22 mouse cellular contexts compared by ENCODE assay signal in the genomic region with DNA sequence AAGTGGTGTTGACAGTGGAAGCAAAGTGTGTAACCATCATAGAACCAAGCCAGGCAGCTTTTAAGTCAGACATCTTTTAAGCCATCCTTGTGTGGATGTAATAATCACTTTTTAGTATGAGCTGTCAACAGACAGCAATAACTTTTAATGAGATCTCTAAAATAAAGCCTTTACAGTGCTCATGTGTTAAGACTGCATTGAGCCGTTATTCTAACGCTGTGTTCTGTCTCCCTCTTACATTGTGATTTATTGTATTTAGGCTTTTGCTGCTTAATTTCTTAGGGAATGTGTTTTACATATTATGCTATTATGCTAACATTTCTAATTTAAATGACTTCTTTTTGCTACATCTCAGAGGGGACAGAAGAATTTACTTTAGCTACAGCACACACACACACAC.
"Had no signal": no experiment of that assay in that cellular context is flagged by ENCODE, and none has a peak within 500 bp of the region (broad histone marks: within the 10 kb centered on the region; RNA-seq: fewer than 3 reads in every experiment).

No protein-coding gene starts in this region.

- DNase-seq: forebrain, postnatal 0 days; gastrocnemius, postnatal 14 days; gastrocnemius, postnatal 36 days; heart, adult 2 months; heart, postnatal 14 days; heart, postnatal 36 days; kidney, adult 11 months; kidney, adult 2 months; kidney, postnatal 10 days; kidney, postnatal 25 days; kidney, postnatal 4 days; liver had no signal

- H3K9me3 ChIP-seq: heart, embryonic 13.5 days; heart, embryonic 15.5 days; hindbrain, embryonic 13.5 days; hindbrain, embryonic 15.5 days had no signal

- ATAC-seq: forebrain, postnatal 0 days; hindbrain, postnatal 0 days; intestine, embryonic 16.5 days had no signal

- H3K9ac ChIP-seq: forebrain, postnatal 0 days; heart, embryonic 13.5 days; heart, embryonic 15.5 days; hindbrain, embryonic 13.5 days; hindbrain, embryonic 15.5 days had no signal

- H3K27me3 ChIP-seq: heart, embryonic 13.5 days; heart, embryonic 15.5 days; hindbrain, embryonic 13.5 days; hindbrain, embryonic 15.5 days had no signal

- H3K4me1 ChIP-seq: heart, embryonic 13.5 days; heart, embryonic 15.5 days; hindbrain, embryonic 13.5 days; hindbrain, embryonic 15.5 days had no signal

- H3K4me2 ChIP-seq: heart, embryonic 11.5 days; heart, embryonic 13.5 days; heart, embryonic 15.5 days; hindbrain, embryonic 13.5 days; hindbrain, embryonic 15.5 days; liver, embryonic 11.5 days had no signal

- H3K4me3 ChIP-seq: heart, adult 2 months; heart, embryonic 13.5 days; heart, embryonic 15.5 days; hindbrain, embryonic 13.5 days; hindbrain, embryonic 15.5 days; layer of hippocampus, adult 2 months; left cerebral cortex, adult 2 months had no signal

- H3K27ac ChIP-seq: heart, adult 2 months; heart, embryonic 13.5 days; heart, embryonic 15.5 days; hindbrain, embryonic 13.5 days; hindbrain, embryonic 15.5 days; hindbrain, postnatal 0 days; layer of hippocampus, adult 2 months; left cerebral cortex, adult 2 months had no signal

- H3K36me3 ChIP-seq: heart, embryonic 13.5 days; heart, embryonic 15.5 days; hindbrain, embryonic 13.5 days; hindbrain, embryonic 15.5 days had no signal
